Mouse (Mus musculus) heart, adult 2 months (tissue): ENCODE data around the gene Atf1. TPM values are rescaled to one million over a fixed set of nuclear protein-coding genes. Genes with fewer than 3 reads are reported as not detected.

ENCODE experiments used
- DNase-seq, 2 experiments: peaks; one replicate each; pipeline ENCODE4 v3.0.0; 2021
- H3K27ac ChIP-seq: fragments of 200-600 bp; 2 replicates; pipeline ENCODE4 v1.8.1; 2022
- H3K27me3 ChIP-seq: fragments of 200-500 bp; 2 replicates; pipeline ENCODE4 v1.6.1; 2012; ENCODE audit warnings: mild to moderate bottlenecking, low read length, inconsistent platforms, mixed read lengths; ENCODE audit not compliant: control insufficient read depth, insufficient read depth
- H3K36me3 ChIP-seq: fragments of 200-500 bp; 2 replicates; pipeline ENCODE4 v1.6.1; 2012; ENCODE audit warnings: low read length, inconsistent platforms; ENCODE audit not compliant: control insufficient read depth, insufficient read depth
- H3K4me1 ChIP-seq: fragments of 200-500 bp; 2 replicates; pipeline ENCODE4 v1.6.1; 2011; ENCODE audit warnings: low read length; ENCODE audit not compliant: control insufficient read depth, insufficient read depth
- H3K4me3 ChIP-seq: fragments of 200-600 bp; 2 replicates; pipeline ENCODE4 v1.8.1; 2022
- H3K79me2 ChIP-seq: fragments of 200-500 bp; replicated peaks from 2 replicates; pipeline ENCODE4 v1.6.1; 2012; ENCODE audit warnings: mild to moderate bottlenecking, inconsistent platforms, low read length, moderate library complexity, mixed read lengths; ENCODE audit not compliant: control insufficient read depth, insufficient read depth
- H3K9ac ChIP-seq: fragments of 200-500 bp; 2 replicates; pipeline ENCODE4 v1.6.1; 2012; ENCODE audit warnings: low read depth, mild to moderate bottlenecking, control low read depth, inconsistent platforms, low read length, mixed read lengths
- CTCF ChIP-seq: fragments of 200-600 bp; IDR thresholded peaks from 2 replicates; pipeline ENCODE4 v1.8.1; 2022; ENCODE audit warnings: antibody characterized with exemption, mild to moderate bottlenecking, moderate library complexity
- EP300 ChIP-seq: fragments of 200-500 bp; IDR thresholded peaks from 2 replicates; pipeline ENCODE4 v1.6.1; 2011; ENCODE audit warnings: low read depth, low read length, control low read depth; ENCODE audit not compliant: insufficient read depth
- POLR2A ChIP-seq: fragments of 200-500 bp; IDR thresholded peaks from 2 replicates; pipeline ENCODE4 v1.6.1; 2011; ENCODE audit warnings: mild to moderate bottlenecking, low read depth, low read length, control low read depth; ENCODE audit not compliant: insufficient read depth
- WGBS: fragments of 180-500 bp; shearing (Covaris S2); methylation state at CpG from one replicate; pipeline ENCODE4 v1.1.7; 2018; 5-methylcytosine and 5-hydroxymethylcytosine counted together
- intact Hi-C: fragments of 180-260 bp; cut with DNase I; formaldehyde crosslinking; loops from one replicate; pipeline ENCODE4 v1.15.1; 2025
- polyA plus RNA-seq: library from polyadenylated mRNA; depleted of rRNA; stranded (reverse); fragments of >200 nt; gene quantifications from 2 replicates; pipeline ENCODE4 v1.2.3, GENCODE M21; 2012
- total RNA-seq, 2 experiments: library from RNA; stranded (reverse); gene quantifications; 2 replicates each; pipeline ENCODE4 v1.2.3; 2021

Atf1 gene
- total and polyA plus RNA-seq, 3 experiments = 50.7 to 54.2 (median 53.9) TPM

- no peaks in the 10 kb centered on the region for H3K79me2 ChIP-seq
- TF ChIP-seq CTCF (no peak), POLR2A (no peak), EP300 (no peak)
- H3K27me3 ChIP-seq = no peaks in the 10 kb centered on the region
- no peak overlapping the region for H3K27ac ChIP-seq
- H3K36me3 ChIP-seq = no peaks in the 10 kb centered on the region
- WGBS = 64% methylated on average over 7 of the region's 7 CpGs
- intact Hi-C loops = no loop called here
- no peak overlapping the region for H3K4me3 ChIP-seq
- no peak overlapping the region for H3K9ac ChIP-seq
- no peaks in the 10 kb centered on the region for H3K4me1 ChIP-seq
- DNase-seq = no peak
Measured at GRCm38 (mm10) chr15:100292326-100292725, 64.7 kb downstream of the Atf1 start.

GRCm38 (mm10) chr15:100297856-100298255 lies 70.2 kb downstream of the Atf1 start:
- Histone ChIP-seq H3K27me3 (no peaks in the 10 kb centered on the region), H3K4me1 (no peaks in the 10 kb centered on the region), H3K36me3 (no peaks in the 10 kb centered on the region), H3K27ac (no peak overlapping the region), H3K79me2 (no peaks in the 10 kb centered on the region), H3K9ac (no peak overlapping the region), H3K4me3 (no peak overlapping the region)
- 85% methylated on average over 5 of the region's 5 CpGs for WGBS
- intact Hi-C loops = no loop called here
- TF ChIP-seq POLR2A = no peak
- no peak for TF ChIP-seq CTCF
- TF ChIP-seq EP300 = no peak
- DNase-seq = no peak

- intact Hi-C loops = loop anchor here (5.0 kb wide), 1 partner anchor 263 kb away; the partner anchor contains the start of gene Dip2b
- WGBS = 79% methylated on average over 6 of the region's 6 CpGs
- no peaks in the 10 kb centered on the region for H3K27me3 ChIP-seq
- no peak overlapping the region for H3K4me3 ChIP-seq
- DNase-seq = no peak
- H3K79me2 ChIP-seq = no peaks in the 10 kb centered on the region
- no peaks in the 10 kb centered on the region; the same call in 1 of the 2 replicates for H3K4me1 ChIP-seq
- no peak for TF ChIP-seq EP300
- no peak for TF ChIP-seq CTCF
- no peak for TF ChIP-seq POLR2A
- H3K36me3 ChIP-seq = peaks cover 2% of the 10 kb centered on the region
- no peak overlapping the region for H3K27ac ChIP-seq
- no peak overlapping the region for H3K9ac ChIP-seq
Measured at GRCm38 (mm10) chr15:100300499-100300898, 72.9 kb downstream of the Atf1 start.

GRCm38 (mm10) chr15:100301556-100301955 lies 73.9 kb downstream of the Atf1 start:
- no peak overlapping the region for H3K27ac ChIP-seq
- no peak overlapping the region for H3K4me3 ChIP-seq
- WGBS = 74% methylated on average over 15 of the region's 15 CpGs
- intact Hi-C loops = loop anchor here (5.0 kb wide), 1 partner anchor 264 kb away; the partner anchor contains the start of gene Dip2b
- DNase-seq = no peak
- peaks cover 3% of the 10 kb centered on the region for H3K36me3 ChIP-seq
- no peaks in the 10 kb centered on the region; the same call in 1 of the 2 replicates for H3K4me1 ChIP-seq
- H3K79me2 ChIP-seq = no peaks in the 10 kb centered on the region
- no peak for TF ChIP-seq EP300
- no peak for TF ChIP-seq CTCF
- no peak for TF ChIP-seq POLR2A
- H3K27me3 ChIP-seq = no peaks in the 10 kb centered on the region
- no peak overlapping the region for H3K9ac ChIP-seq

- WGBS = 49% methylated on average over 8 of the region's 8 CpGs
- H3K36me3 ChIP-seq = peaks cover 3% of the 10 kb centered on the region
- H3K9ac ChIP-seq = peak overlapping the region; percentile 76
- no peaks in the 10 kb centered on the region for H3K27me3 ChIP-seq
- intact Hi-C loops = loop anchor here (5.0 kb wide), 1 partner anchor 266 kb away; the partner anchor contains the start of gene Dip2b
- DNase-seq = peak in 1 of 2 experiments; percentile 40
- H3K4me1 ChIP-seq = no peaks in the 10 kb centered on the region; the same call in 1 of the 2 replicates
- no peaks in the 10 kb centered on the region for H3K79me2 ChIP-seq
- TF ChIP-seq EP300 = no peak
- no peak for TF ChIP-seq CTCF
- no peak for TF ChIP-seq POLR2A
- peak overlapping the region; percentile 91 for H3K27ac ChIP-seq
- peak overlapping the region; percentile 66; the same call in 1 of the 2 replicates for H3K4me3 ChIP-seq
Measured at GRCm38 (mm10) chr15:100303428-100304018, 75.9 kb downstream of the Atf1 start.
